Mouse (Mus musculus): ENCODE data around the gene Sub1.

DNA sequence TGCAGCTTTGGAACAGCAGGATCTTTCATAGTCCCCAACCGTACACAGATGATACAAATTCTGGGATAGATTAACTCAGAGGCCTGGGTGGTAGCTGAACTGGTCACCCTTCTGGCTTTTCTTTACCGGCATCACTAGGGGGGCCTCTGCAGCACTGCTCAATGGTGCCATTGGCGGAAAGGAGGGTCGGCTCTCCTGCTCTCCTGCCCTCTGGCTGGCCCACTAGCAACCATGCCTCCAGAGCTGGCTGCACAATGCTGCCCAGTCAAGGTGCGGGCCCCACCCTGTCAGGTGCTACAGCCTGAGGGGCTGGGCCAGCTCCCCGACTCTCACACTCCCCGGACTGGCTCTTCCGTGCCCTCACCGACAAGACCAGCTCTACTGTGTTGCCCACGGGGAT, 46.6 kb downstream of the Sub1 start:
- TF ChIP-seq CTCF (IDR thresholded peaks at IDR 0.05): no peak
- no peak for TF ChIP-seq EP300 (IDR thresholded peaks at IDR 0.05)
